Mouse (Mus musculus): ENCODE measurements around the gene Ddx17. TPM values are rescaled to one million over a fixed set of nuclear protein-coding genes. Genes with fewer than 3 reads are reported as not detected.

Gene Ddx17
- 10.6 and 17.0 TPM in 2 replicates for polyA plus RNA-seq (2021; fragmentation: Nextera tagmentation)
- long read RNA-seq, experiment 1, full-length matches to known transcripts: 5 of 28 reads
- long read RNA-seq, experiment 1, partial matches to known transcripts: 4 of 28 reads
- long read RNA-seq, experiment 1, other reads (novel, unspliced or antisense): 19 of 28 reads
- long read RNA-seq, experiment 2, partial matches to known transcripts: 26 of 54 reads
- long read RNA-seq, experiment 2, other reads (novel, unspliced or antisense): 28 of 54 reads

DNA sequence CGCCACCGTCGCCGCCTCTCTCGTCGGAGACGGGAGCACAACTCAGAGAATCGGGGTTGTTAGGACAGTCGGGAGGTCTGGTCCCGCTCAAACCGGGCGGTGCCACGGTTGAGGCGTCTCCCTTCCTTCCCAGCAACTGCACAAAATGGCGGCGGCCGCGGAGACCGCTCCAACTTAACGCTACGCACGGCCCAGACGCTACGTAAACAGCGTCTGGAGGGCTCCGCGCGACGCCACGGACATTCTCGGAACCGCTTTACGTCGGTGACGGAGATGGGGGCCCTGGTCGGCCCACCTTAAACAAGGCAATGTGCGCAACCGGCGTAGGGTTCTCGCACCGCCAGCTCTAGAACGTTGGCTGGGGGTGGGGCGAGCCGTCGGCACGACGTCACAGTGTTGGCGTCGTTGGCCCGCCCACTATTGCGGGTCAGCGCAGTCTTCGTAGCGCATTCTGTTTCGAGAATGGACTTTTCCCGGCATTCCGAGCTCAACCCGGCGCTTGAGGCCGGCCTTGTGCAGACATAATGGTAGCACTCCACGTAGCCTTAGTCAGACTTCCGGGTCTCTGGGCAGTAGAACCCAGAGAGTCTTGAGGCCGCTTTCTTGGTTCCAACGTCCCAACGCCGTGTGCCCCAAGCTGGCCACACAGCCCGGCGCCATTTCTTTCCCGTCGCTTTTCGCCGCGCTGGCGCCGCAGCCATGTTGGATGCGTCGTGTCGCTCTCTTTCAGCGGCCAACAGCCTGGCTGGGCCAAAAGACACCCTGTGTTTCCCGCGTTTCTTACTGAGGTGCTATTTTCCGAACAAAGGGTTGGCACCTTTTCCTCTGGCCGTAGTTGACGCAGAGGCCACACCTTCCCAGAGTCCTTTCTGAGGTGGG is at the start of gene Ddx17:
TSS of gene Ddx17 (minus strand) at position 332 of the 879 bp plus-strand sequence.

GRCm38 (mm10) chr15:79516171-79517096 is 30.1 kb downstream of the Ddx17 start, which contains the start of gene Kdelr3:
TSS of gene Kdelr3 (plus strand) at chr15:79516411.

GRCm38 (mm10) chr15:79504707-79505452 is 41.7 kb downstream of the Ddx17 start, which contains the start of gene Kcnj4:
TSS of gene Kcnj4 (minus strand) at chr15:79505241.

Other genes with a start within 250 kb of the Ddx17 start
- 9.1 and 12.3 TPM in 2 replicates for gene Pla2g6, start 218.4 kb downstream of the Ddx17 start, polyA plus RNA-seq (2021; fragmentation: Nextera tagmentation)
- 0.22 and 0.24 TPM in 2 replicates for gene Maff, start 200.1 kb downstream of the Ddx17 start, polyA plus RNA-seq (2021; fragmentation: Nextera tagmentation)
- gene Tmem184b, start 143.2 kb downstream of the Ddx17 start, polyA plus RNA-seq (2021; fragmentation: Nextera tagmentation): 80.6 and 99.2 TPM in 2 replicates
- 31.5 and 64.5 TPM in 2 replicates for gene Csnk1e, start 91.2 kb downstream of the Ddx17 start, polyA plus RNA-seq (2021; fragmentation: Nextera tagmentation)
- gene Kcnj4, start 41.5 kb downstream of the Ddx17 start, polyA plus RNA-seq (2021; fragmentation: Nextera tagmentation): 6.1 and 10.7 TPM in 2 replicates
- 1.2 and 1.5 TPM in 2 replicates for gene Kdelr3, start 30.3 kb downstream of the Ddx17 start, polyA plus RNA-seq (2021; fragmentation: Nextera tagmentation)
- 0.06 TPM in 1 of 2 replicates, not detected in the other for gene Dmc1, start 58.4 kb upstream of the Ddx17 start, polyA plus RNA-seq (2021; fragmentation: Nextera tagmentation)
- 0.44 and 0.55 TPM in 2 replicates for gene Fam227a, start 112.2 kb upstream of the Ddx17 start, polyA plus RNA-seq (2021; fragmentation: Nextera tagmentation)
- gene Cby1, start 112.5 kb upstream of the Ddx17 start, polyA plus RNA-seq (2021; fragmentation: Nextera tagmentation): 75.7 and 77.3 TPM in 2 replicates
- 175 and 186 TPM in 2 replicates for gene Tomm22, start 124.1 kb upstream of the Ddx17 start, polyA plus RNA-seq (2021; fragmentation: Nextera tagmentation)
- 6.9 and 13.9 TPM in 2 replicates for gene Josd1, start 141.2 kb upstream of the Ddx17 start, polyA plus RNA-seq (2021; fragmentation: Nextera tagmentation)
- 10.1 and 14.0 TPM in 2 replicates for gene Gtpbp1, start 144.1 kb upstream of the Ddx17 start, polyA plus RNA-seq (2021; fragmentation: Nextera tagmentation)
- gene Sun2, start 195.8 kb upstream of the Ddx17 start, polyA plus RNA-seq (2021; fragmentation: Nextera tagmentation): 9.8 and 17.3 TPM in 2 replicates
- 102 and 105 TPM in 2 replicates for gene Dnal4, start 231.1 kb upstream of the Ddx17 start, polyA plus RNA-seq (2021; fragmentation: Nextera tagmentation)